Mouse (Mus musculus) cerebellum, postnatal 14 days (tissue): Measurements from ENCODE around the gene Aamdc.

Source experiments
- DNase-seq, 2 experiments: peaks; one replicate each; pipeline ENCODE4 v3.0.0; 2021; ENCODE audit warnings: mixed read lengths in 2 of 2

The Aamdc gene

DNA sequence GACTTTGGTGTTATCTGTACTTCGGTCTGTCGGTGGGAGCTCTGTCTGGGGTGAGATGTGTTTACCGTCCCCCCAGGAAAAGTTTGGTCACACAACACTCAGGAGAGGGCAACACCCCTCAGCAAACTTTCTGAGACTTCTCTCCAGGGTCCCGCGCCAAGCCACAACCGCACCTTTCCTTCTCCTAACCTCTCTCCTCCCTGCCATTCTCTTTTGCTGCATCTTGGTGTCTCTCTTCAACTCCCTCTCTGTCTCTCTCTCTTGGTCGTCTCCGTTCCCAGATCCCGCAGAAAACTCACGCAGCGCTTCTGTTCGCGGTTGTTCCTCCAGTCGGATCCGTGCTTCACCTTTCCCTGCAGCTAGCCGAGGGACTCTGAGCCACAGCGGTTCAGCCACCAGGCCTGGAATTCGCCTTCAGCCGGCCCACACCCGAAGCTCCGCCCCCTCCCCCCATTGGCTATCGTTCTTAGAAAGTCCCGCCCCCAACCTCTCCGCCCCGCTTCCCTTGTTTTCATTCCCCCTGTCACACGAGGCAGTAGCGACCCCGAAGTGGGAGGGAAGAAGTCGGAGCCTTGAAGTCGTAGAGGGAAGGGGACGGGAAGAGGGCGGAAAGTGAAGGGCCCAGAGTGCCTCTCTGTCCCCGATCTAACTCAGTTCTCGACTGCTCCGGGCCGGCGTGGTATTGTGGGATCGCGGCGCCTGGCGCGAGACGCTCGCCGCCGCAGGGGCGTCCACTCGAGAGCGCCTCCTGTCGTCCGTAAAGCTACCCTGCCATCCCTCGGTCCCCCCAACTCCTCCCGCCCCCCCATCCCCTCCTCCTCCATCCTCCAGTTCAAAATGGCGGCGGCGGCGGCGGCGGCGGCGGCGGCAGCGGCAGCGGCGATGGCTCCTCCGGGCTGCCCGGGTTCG, at the start of gene Aamdc, which contains the start of gene Rsf1:
Aamdc (minus strand) TSS at position 431 of the 909 bp plus-strand sequence.
Rsf1 (plus strand) TSS at position 823 of the 909 bp plus-strand sequence.
- DNase-seq: peak; percentile 96 to 99

DNA sequence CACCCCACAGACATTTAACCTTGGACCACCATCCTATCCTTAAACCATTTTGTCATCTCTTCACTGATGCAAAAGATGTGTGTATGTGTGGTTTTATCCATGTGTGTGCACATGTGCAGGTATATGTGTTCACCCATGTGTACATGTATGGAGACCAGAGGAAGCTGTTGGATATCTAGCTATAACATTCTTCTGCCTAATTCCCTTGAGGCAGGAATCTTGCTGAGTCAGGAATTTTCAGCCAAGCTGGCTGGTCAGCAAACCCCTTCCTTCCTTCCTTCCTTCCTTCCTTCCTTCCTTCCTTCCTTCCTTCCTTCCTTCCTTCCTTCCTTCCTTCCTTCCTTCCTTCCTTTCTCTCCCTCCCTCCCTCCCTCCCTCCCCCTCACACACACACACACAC, 44.1 kb upstream of the Aamdc start:
- DNase-seq: no peak

- no peak for DNase-seq
Observed at GRCm38 (mm10) chr7:97622676-97623075, 43.4 kb upstream of the Aamdc start.

DNA sequence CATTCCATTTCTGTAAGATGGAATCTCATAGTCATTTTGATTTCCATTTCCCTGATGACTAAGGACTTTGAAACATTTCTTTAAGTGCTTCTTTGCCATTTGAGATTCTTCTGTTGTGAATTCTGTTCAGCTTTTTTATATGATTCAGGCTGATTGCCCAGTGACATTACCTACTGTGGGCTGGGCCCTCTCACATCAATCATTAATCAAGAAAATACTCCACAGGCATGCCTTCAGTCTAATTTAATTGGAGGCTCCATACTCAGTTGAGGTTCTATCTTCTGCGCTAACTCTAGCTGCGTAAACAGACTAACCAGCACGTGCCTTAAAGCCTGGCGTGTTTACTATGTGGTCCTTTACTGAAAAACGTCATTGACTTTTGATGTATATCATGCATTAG, 42.0 kb upstream of the Aamdc start:
- no peak for DNase-seq

DNA sequence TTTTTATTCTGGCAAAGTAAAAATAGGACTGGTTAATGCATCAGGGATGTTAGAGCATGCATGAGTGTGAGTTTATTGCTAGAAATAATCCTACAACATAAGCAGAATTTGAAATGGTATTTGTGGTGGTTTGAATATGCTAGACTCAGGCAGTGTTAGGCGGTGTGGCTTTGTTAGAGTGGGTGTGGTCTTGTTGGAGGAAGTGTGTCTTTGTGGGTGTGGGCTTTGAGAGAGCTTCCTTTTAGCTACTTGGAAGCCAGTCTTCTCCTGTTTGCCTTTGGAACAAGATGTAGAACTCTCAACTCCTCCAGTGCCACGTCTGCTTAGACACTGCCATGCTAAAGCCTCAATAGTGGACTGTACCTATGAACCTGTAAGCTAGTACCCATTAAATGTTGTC, 19.3 kb upstream of the Aamdc start:
- DNase-seq: no peak

GRCm38 (mm10) chr7:97593535-97593934, 14.2 kb upstream of the Aamdc start:
- no peak for DNase-seq

DNA sequence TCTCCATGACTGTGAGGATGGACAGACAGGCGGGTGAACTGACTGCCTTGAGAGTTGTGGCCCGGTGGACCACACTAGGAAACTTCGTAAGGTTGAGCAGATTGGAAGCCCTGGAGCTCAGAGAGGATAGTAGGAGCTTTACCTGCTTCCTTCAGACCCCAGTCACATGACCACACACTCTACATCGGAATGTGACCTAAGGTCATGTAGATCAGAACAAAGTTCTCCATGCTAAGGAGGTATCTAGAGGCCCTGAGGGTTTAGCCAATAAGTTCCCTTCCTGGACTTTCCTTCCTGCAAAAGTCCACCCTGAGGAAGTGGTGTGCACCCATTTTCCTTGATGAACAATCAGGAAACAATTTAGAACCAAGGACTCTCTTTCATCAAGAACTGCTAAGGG, 13.1 kb upstream of the Aamdc start:
- DNase-seq: no peak

- no peak for DNase-seq
Observed at GRCm38 (mm10) chr7:97591336-97591735, 12.0 kb upstream of the Aamdc start.

- DNase-seq: no peak
Observed at GRCm38 (mm10) chr7:97590488-97590887, 11.2 kb upstream of the Aamdc start.

DNA sequence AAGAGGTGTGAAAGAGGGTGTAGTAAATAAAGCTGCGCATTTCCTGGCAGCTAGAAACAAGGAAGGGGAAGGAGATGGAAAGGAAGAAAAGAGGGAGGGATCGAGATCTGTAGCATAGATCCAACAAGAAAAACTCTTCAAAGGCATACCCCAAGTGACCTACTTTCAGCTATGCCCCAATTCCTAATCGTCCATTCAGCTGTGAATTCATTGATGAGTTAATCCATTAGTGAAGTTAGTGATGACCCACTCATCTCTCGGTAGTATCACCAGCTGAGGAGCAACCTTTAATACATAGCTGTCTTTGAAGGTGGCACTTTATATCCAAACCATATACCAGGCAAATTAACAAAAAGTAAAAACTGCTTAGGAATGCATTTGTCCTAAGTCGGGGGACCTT, 9.2 kb upstream of the Aamdc start:
- DNase-seq: no peak

DNA sequence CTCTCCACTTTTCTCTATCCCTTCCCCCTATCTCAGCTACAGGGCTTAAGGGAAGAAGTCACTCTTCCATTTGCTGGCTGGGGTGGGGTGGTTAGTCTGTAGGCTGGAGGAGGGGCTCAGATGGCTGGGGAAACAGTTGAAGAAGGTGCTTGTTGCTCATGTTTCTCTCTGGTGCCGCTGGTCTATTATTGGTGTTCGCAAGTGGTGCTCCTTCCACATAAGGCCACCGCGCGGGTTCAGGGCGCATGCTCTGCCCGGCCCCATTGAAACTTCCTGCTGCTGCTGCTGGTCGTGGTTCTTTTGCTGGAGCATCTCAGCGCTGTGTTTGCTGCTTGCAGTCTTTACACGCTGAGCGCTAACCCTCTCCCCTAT, 1.5 kb upstream of the Aamdc start:
- DNase-seq: peak; percentile 84 to 86

DNA sequence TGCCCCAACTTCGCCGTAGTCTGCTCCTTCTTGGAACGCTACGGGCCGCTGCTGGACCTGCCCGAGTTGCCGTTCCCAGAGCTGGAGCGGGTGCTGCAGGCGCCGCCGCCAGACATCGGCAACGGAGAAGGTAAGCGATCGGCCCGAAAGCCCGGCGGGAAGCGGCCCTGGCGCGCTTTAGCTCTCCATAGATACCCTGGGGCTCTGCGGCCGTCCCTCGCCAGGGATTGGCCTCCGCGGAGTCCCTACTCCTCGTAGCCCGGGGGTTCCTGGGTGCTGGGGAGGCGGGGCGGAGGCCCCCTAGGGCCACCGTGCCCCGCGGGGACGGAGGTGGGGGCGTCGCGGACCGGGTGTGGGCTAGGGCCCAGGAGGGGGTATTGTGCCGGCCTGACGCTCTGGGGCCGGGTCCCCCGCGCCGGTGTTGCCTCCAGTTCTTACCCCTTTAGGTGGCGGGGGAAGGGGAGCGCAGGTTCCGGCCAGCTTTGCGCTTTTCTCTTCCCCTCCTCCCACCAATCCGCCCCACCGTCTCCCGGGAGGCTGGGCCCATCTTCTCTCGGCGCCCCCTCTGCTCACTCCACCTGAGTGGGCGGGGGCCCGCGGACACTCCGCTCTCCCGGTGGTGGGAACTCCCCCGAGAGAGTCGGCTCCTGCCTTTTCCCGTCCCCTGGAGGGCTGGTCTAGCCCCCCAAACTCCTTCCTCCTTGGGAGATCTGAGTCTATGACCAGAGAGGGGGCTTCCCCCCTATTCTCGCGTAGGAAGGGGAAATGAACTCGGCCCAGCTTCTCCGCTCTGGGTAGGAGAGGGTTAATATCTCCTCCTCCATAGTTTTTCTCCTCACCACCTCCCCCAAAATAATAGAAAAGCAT, 912 bp upstream of the Aamdc start:
- DNase-seq: peak; percentile 66 to 69

DNA sequence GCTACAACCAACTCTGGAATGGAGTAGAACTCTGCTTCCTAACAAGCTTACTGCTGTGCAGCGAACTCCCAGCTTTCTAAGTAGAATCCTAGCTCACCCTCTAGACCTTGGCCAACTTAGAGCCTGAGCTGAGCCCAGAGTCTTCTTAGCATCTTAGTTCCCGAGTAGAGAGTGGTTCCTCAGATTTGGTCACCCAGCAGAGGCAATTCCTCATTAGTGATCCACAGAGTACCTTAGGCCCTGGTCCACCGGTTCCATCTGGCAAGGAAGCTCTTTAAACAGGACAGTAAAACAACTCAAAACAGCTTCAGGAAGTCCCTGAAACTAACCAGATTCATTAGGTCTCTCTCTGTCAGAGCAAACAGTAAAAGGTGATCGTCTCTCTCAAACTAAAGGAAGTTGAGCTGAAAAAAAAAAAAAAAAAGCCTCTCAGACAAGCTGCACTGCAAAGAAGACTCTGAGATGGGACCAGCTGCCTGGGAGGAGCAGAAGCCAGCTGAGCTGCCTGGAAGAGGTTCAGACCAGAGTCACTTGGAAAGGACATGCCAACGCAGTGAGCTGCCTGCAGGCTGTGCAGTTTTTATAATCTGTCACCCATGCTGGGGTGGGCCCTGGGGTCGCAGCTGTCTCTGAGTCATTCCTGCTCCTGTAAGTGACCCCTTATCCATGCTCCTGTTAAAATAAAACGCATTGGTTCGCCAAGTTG, 783 bp downstream of the Aamdc start:
- DNase-seq: peak; percentile 64 to 65

- DNase-seq: no peak
Observed at GRCm38 (mm10) chr7:97570389-97570788, 8.9 kb downstream of the Aamdc start.

- no peak for DNase-seq
Observed at GRCm38 (mm10) chr7:97569372-97569771, 9.9 kb downstream of the Aamdc start.

DNA sequence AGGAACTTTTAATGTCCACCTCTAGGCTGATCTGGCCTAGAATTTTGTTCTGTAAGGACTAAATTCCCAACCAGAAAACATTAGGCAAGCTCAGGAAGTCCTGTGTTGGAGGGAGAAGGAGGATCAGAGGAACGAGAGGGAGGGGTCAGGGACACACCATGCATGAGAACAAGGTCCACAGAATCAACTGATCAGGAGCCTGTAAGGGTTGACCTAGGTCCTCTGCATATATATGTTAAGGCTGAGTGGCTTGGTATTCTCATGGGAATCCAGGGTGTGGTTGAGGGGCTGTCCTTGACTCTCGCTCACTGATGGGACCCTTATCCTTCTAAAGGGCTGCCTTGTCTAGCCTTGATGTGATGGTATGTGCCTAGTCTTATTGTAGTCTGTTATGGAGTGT, 15.7 kb downstream of the Aamdc start:
- no peak for DNase-seq

DNA sequence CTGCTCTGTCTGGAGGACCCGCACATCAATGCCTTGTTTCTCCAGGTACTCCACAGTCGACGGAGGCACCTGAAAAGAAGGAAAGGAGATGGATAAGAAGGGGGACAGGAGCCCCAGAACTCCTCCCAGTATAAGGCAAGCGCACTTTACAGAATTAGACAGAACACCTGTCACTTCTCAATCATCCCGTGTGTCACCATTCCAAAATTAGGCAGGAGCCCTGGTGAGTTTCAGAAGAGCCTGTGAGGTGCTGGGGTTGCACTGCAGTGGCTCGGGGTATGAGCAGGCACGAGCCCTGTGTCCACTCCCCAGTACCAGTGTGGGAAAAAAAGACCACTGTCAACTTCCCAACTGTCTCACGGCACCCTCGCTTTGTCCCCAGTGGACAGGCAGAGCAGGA, 28.6 kb downstream of the Aamdc start:
- DNase-seq: no peak

DNA sequence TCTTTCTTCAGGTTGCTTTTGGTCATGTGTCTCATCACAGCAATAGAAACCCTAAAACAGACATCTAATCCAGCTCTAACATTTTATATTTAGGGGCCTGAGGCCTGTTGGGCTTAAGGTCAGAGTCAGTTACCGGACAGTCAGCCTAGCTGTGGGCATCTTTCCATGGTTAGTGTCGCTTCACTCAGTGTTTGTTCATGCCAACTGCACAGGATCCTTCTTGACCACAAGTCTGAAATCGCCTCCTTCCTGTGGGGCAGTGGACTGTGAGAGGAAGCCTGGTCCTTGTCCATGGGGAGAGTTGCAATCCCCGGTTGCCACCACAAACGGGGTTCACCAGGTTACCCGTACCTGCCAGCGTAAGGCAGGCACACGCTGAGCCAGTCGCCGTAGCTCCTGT, 30.0 kb downstream of the Aamdc start:
- no peak for DNase-seq

DNA sequence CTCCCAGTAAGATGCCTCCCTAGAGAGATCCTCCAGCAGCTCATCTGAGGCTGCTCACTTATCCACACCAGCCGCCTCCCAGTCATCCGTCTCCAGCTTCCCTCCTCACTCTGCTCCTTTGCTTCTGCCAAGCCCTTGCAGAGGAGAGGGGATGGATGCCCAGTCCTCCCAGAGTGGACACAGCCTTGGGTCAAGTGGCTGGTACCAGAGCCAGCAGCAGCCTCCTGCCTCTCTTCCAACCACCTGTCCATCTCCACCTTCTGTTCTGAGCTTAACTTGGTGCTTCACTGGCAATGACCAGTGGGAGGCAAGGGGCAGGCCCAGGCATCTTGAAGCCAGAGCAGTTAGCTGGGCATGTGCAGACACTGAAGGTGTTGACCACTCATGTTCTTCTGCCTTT, 32.8 kb downstream of the Aamdc start:
- peak; percentile 40 to 51 for DNase-seq

DNA sequence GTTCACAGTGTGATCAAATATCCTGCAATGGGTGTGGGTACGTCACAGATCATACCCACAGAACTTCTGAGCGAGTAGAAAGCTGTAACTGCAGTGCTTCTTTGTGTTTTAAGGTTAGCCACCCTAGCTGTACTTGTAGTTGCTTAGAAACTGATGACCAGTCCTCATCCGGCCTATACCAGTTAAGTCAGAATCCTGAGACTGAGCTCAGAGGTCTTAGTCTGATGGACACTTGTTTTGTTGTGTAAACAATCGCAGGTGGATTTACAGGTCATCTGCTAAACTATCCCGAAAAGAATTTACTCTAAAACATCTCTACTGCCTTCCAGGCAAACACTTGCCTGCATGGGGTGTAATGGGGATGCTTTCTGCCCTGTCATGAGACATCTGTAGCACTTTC, 42.7 kb downstream of the Aamdc start:
- DNase-seq: no peak

GRCm38 (mm10) chr7:97535531-97535930, 43.8 kb downstream of the Aamdc start:
- DNase-seq: no peak

DNA sequence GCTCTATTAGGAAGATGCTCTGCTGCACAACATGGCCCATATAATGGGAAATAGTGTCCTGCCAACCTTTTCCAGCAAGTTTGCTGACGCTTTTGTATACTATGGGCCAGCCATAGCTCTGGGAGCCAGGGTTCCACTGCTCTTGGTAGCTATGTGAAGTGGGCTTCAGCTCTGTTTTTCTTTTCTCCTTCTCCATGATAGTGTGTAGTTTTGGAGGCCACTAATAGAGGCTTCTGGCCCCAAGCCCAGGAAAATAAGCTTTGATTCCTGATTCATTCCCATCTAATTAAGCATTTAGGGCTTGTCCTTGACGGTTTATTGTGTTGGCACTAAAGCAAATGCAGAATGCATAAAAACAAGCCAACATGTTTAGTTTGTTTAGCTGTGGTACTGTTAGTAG, 59.4 kb downstream of the Aamdc start:
- DNase-seq: no peak

DNA sequence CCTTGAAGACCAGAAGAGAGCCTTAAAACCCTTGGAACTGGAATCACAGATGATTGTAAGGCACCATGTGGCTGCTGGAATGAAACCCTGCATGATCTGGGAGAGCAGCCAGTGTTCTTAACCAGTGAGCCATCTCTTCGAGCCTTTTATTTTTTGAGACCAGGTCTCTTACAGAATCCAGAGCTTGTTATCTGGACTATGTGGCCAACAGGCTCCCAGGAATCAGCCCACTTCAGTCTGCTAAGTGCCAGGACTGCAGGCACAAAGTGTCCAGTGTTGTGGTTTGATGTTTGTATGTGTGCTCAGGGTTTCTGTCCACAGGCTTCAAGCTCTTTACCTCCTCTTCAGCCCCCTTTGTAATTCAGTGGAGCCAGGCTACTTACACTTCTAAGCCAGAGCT, 64.5 kb downstream of the Aamdc start:
- DNase-seq: peak; percentile 63 to 70
